Mouse (Mus musculus): ENCODE measurements around the gene Khk.

The Khk gene

DNA sequence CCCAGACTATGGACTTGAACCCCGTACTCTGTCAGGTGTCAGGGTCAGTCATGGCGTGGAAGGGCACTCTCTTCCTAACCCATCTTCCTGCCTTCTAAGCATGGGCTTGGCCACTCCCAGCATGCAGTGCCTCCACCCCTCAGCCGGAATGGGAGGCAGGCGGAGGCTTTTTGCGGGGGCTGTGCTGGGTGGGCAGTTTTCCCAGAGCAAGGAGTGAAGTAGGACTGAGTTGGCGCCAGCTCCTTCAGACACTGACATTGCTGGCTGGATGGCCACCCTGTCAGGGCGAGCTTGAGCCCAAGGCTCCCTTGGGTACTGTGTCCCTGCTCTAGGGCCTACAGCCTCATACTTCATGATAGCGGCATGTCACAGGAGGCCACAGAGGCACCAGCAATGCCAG is 47.2 kb downstream of the Khk start, which contains the start of gene Tcf23:
Gene Tcf23 (plus strand): TSS at position 247 of the 400 bp plus-strand sequence.
- DNase-seq (ENCODE audit: low spot score in 2 of 2), result no peak

DNA sequence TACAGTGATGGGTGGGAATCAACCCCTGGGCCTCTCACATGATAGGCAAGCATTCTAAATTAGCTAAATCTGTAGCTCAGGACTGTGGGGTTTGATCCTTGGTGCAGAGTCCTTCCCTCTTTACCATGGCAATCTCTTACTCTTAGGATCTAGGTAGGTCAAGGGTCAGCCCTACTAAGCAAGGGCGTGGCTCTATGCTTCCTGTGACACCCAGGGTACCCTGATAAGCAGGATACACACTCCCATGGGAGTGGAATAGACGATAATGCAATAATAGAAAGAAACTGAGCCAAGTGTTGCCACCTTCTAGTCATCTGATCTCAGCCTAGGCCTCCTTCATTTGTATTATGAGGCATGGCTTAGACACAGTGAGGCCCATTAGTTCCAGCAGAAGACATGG is 48.2 kb downstream of the Khk start:
- DNase-seq (ENCODE audit: low spot score in 2 of 2), result no peak

DNA sequence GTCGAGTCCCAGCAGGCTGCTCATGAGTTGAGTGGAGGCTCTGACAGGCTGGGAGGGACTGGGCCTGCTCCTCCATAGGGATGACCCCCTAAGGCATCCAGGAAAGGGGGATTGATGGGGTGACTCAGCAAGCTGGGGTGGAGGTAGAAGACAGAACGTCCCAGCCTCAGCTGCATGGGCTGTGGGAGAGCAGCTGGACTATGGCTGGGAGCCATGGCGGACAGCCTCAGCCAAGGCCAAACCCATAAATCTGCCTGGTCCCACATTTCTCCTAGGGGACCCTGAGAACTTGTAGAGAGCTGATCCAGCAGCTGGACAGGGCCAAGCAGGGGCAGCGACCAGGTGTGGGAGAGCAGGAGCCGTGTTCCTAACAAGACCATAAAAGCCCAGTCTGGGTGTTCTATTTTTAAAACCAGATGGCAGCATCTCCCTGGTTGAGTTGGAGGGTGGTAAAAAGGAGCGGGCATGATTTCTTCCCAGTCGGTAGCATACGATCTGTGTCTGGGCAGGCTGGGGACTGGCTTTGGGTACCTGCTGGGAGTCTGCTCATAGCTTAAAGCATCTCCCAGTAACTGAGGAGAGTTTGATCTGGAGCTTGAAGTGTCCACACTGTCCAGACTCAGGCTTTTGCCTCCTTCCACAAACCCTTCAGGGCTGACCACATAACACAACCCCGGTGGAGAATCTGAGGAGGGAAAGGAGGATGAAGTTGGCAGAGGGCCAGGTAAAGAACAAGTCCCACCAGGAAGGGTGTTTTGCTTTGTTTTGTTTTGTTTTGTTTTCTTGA is 53.8 kb downstream of the Khk start:
- no peak for DNase-seq (ENCODE audit: low spot score in 2 of 2)
